ENCODE assay signal across 8 mouse cellular contexts in the genomic region with DNA sequence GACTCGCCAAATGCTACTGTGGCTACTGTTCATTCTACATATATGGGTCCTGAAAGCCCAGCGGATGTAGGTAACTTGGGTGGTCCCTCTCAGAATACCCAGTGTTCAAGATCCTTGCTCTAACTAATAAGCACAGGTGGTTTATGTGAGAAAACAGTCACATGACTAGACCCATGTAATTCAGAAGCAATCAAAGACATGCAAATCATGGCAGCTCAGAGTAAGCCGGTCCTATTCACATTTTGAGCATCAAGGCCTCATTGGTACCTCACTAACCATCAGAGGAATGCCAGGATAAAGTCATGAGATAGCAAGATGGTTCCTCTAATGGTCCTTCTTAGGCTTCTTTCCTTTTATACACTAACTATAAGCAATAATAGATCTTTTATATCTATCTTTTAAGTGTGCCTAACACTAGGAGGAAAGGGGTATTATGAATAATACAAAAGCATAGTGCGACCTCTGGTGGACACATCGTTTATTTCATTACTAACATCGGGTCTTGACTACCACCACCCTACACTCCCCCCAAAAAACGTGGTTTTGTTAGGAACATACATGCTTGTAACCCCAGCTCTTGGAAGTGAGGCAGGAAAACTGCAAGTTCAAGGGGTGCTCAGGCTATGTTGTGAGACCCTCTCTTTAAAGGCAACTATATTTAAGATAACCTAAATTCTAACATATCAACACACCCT. TPM values are rescaled to one million over a fixed set of nuclear protein-coding genes. Genes with fewer than 3 reads are reported as not detected.
A peak's percentile ranks its signal among the peaks of the same experiment; 100 is the strongest.
DNase-seq lines count a peak whose midpoint lies in the region; TF ChIP-seq lines count a peak whose summit lies in the region.

No protein-coding gene starts in this region.

- peak; percentile 16 for DNase-seq in adrenal gland, adult 2 months
- no peak for DNase-seq in adrenal gland, postnatal 4 days (ENCODE audit: low spot score in 2 of 2)
- peak; percentile 77 for DNase-seq in CH12.LX (ENCODE audit: extremely low read depth)
- peak; percentile 77 to 84 for DNase-seq in cerebellum, postnatal 14 days
- peak; percentile 58 to 84 for DNase-seq in heart, postnatal 10 days
- DNase-seq in left cerebral cortex, adult 18-20 months (ENCODE audit: low spot score in 2 of 2): peak; percentile 27 to 69
- peak; percentile 89 for DNase-seq in lung, postnatal 36 days
- peak; percentile 55 for DNase-seq in spleen, adult 12 weeks (ENCODE audit: low spot score)

- intact Hi-C loops in heart, postnatal 10 days (cut with DNase I): loop anchor here (1.0 to 5.0 kb wide), 4 partner anchors 55 to 273 kb away; no protein-coding TSS in a partner anchor

- TF ChIP-seq RAD21 in CH12.LX (IDR thresholded peaks at IDR 0.05; ENCODE audit: low read depth, low read length): peak; percentile 81

- H3K9ac ChIP-seq in CH12.LX (ENCODE audit: insufficient read depth, low read depth): no peak overlapping the region

- H3K9me3 ChIP-seq in CH12.LX (replicated peaks; ENCODE audit: low read length): peaks cover 2% of the 10 kb centered on the region

- no peaks in the 10 kb centered on the region for H3K79me2 ChIP-seq in CH12.LX (replicated peaks; ENCODE audit: control insufficient read depth, extremely low read depth, insufficient read depth, poor library complexity, severe bottlenecking)

- no peak overlapping the region for H3K4me3 ChIP-seq in CH12.LX (replicated peaks in 1 of 3; ENCODE audit: low read depth in 2 of 3, low read length in 2 of 3, poor library complexity in 1 of 3)

- dilution Hi-C loops in CH12.LX (cut with MboI; ENCODE audit: extremely low pct_ligation_motif_present, extremely low pct_unique_long_range_greater_than_20kb, low sequenced_read_pairs): no loop called here

- peak; percentile 24 to 81; a peak in 3 of 4 replicates for TF ChIP-seq CTCF in CH12.LX (conservative IDR thresholded peaks at IDR 0.05 in 1 of 2, IDR thresholded peaks at IDR 0.05 in 1 of 2; ENCODE audit: low read depth in 2 of 2, low read length in 2 of 2)

- no peak for TF ChIP-seq POLR2A in CH12.LX (IDR thresholded peaks at IDR 0.05; ENCODE audit: low read depth, low read length)

- H3K4me1 ChIP-seq in CH12.LX (ENCODE audit: control insufficient read depth in 1 of 2, insufficient read depth in 2 of 2): peaks cover 0 to 23% of the 10 kb centered on the region in 2 experiments; a peak in 2 of 4 replicates

- in situ Hi-C loops in CH12.LX (cut with MboI; ENCODE audit: low pct_ligation_motif_present, low pct_unique_long_range_greater_than_20kb, low sequenced_read_pairs): loop anchor here (5.0 to 25.0 kb wide), 2 partner anchors 208 to 273 kb away; no protein-coding TSS in a partner anchor

- H3K4me2 ChIP-seq in CH12.LX (ENCODE audit: insufficient read depth, low read depth, poor library complexity, severe bottlenecking): peak overlapping the region; percentile 67

- H3K27ac ChIP-seq in CH12.LX (ENCODE audit: insufficient read depth, low read depth): no peak overlapping the region

- no peaks in the 10 kb centered on the region for H3K27me3 ChIP-seq in CH12.LX (replicated peaks)

- TF ChIP-seq EP300 in CH12.LX (IDR thresholded peaks at IDR 0.05; ENCODE audit: low read length): no peak

- H3K36me3 ChIP-seq in CH12.LX (replicated peaks in 1 of 2; ENCODE audit: control insufficient read depth in 1 of 2, insufficient read depth in 1 of 2, low read length in 1 of 2): peaks cover 3 to 12% of the 10 kb centered on the region in 2 experiments

TF ChIP-seq in CH12.LX, 34 proteins besides CTCF, POLR2A, EP300 and RAD21:
- TF ChIP-seq MAZ (IDR thresholded peaks at IDR 0.05; ENCODE audit: low read depth, low read length) (no peak), MAX (IDR thresholded peaks at IDR 0.05; ENCODE audit: low read length) (no peak), BHLHE40 (IDR thresholded peaks at IDR 0.05; ENCODE audit: low read depth, low read length) (peak; percentile 17; the same call in 1 of the 2 replicates), ETS1 (conservative IDR thresholded peaks at IDR 0.05; ENCODE audit: low read depth, low read length) (no peak), SMC3 (IDR thresholded peaks at IDR 0.05; ENCODE audit: low read depth, low read length) (peak; percentile 61)

RNA-seq across cellular contexts. Expression of a gene that starts 2.0 kb away (rescaled TPM):
- total RNA-seq in adrenal gland, adult 2 months (2021): 1 to 10 TPM; 5.5 to 7.4 TPM
- 2.5 and 3.7 TPM in 2 replicates for polyA plus RNA-seq in adrenal gland, adult 2 months (2012; rRNA removed)
- 1 to 10 TPM; 9.4 TPM for total RNA-seq in adrenal gland, postnatal 4 days (2021)
- total RNA-seq in CH12.LX (2012; rRNA removed) (9.1 and 10.3 TPM in 2 replicates), CH12.LX (2014; rRNA removed) (13.8 and 15.8 TPM in 2 replicates)
- polyA plus RNA-seq in CH12.LX (2012; ENCODE audit: insufficient read length, low read depth): 11.1 and 11.9 TPM in 2 replicates
- 1 to 10 TPM; 2.3 to 3.4 TPM for total RNA-seq in heart, postnatal 10 days (2021)
- 1 to 10 TPM; 9.2 to 9.8 TPM for total RNA-seq in left cerebral cortex, adult 18-20 months (2021)

Comparison
In these comparisons a context has a peak if more than half of its experiments do, and no peak if none do; other contexts are left out.
1. DNase-seq: peak in adrenal gland, adult 2 months (single experiment), CH12.LX (single experiment), cerebellum, postnatal 14 days (2 of 2), heart, postnatal 10 days (2 of 2), left cerebral cortex, adult 18-20 months (2 of 2), lung, postnatal 36 days (single experiment) and spleen, adult 12 weeks (single experiment); none in adrenal gland, postnatal 4 days (0 of 2).